Comparison of ENCODE assay signal across 8 mouse cellular contexts in the genomic region with DNA sequence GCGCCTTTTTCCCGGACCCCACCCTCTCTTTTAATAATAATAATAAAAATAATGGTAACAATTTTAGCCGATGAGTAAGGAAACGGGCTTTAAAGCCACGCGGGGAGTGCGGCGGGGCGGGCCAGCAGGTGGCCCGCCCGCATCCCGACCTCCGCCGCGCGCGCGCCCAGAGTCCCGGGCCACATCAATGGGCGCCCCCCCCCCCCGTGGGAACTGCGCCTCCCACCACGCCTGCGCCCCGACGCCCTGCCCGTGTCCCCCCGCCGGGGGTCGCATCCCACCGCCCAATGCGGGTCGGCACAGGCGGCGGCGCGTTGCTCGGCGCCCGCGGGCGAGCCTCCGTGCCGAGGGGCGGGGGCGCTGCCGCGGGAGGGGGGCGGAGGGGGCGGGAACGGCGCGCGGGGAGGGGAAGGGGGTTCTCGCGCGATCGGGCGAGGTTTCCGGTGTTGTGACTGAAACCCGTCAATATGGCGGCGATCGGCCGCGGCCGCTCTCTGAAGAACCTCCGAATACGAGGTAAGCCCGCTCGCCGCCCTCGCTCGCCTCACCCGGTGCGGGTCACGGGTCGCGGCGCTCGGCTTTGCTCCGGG. TPM values are rescaled to one million over a fixed set of nuclear protein-coding genes. Genes with fewer than 3 reads are reported as not detected.
A peak's percentile ranks its signal among the peaks of the same experiment; 100 is the strongest.
DNase-seq lines count a peak whose midpoint lies in the region; ATAC-seq and TF ChIP-seq lines count a peak whose summit lies in the region.

A gene (plus strand): TSS at position 444 of the 590 bp plus-strand sequence.

- peaks cover 7% of the 10 kb centered on the region for H3K36me3 ChIP-seq in C2C12 (ENCODE audit: control insufficient read depth, insufficient read depth)
- H3K36me3 ChIP-seq in heart, embryonic 13.5 days: no peaks in the 10 kb centered on the region
- H3K36me3 ChIP-seq in liver, embryonic 15.5 days (replicated peaks): no peaks in the 10 kb centered on the region
- H3K36me3 ChIP-seq in neural tube, embryonic 11.5 days (ENCODE audit: control insufficient read depth, insufficient read depth, low read length): no peaks in the 10 kb centered on the region
- no peaks in the 10 kb centered on the region for H3K36me3 ChIP-seq in stomach, embryonic 16.5 days (ENCODE audit: control insufficient read depth, insufficient read depth, low read length)

- peaks cover 49% of the 10 kb centered on the region for H3K79me2 ChIP-seq in C2C12 (ENCODE audit: control insufficient read depth, insufficient read depth)

- peak within 1 kb of the TSS; percentile 95 for H3ac ChIP-seq in C2C12 (ENCODE audit: control insufficient read depth, insufficient read length, low read depth)

- peak within 1 kb of the TSS; percentile 96 for H3K4me2 ChIP-seq in heart, embryonic 13.5 days
- peak within 1 kb of the TSS; percentile 82 for H3K4me2 ChIP-seq in liver, embryonic 15.5 days
- H3K4me2 ChIP-seq in neural tube, embryonic 11.5 days (ENCODE audit: low read depth): peak within 1 kb of the TSS; percentile 81
- H3K4me2 ChIP-seq in stomach, embryonic 16.5 days (ENCODE audit: low read depth, low read length): peak within 1 kb of the TSS; percentile 90

- no peaks in the 10 kb centered on the region for H3K9me3 ChIP-seq in heart, embryonic 13.5 days
- no peaks in the 10 kb centered on the region for H3K9me3 ChIP-seq in liver, embryonic 15.5 days (replicated peaks)
- H3K9me3 ChIP-seq in neural tube, embryonic 11.5 days (ENCODE audit: control insufficient read depth, low read length): no peaks in the 10 kb centered on the region
- no peaks in the 10 kb centered on the region for H3K9me3 ChIP-seq in stomach, embryonic 16.5 days (replicated peaks; ENCODE audit: control insufficient read depth, low read length)

- peak; percentile 94 for DNase-seq in kidney, postnatal 10 days
- DNase-seq in neural tube, embryonic 11.5 days (ENCODE audit: low spot score): peak; percentile 90

- H3K27ac ChIP-seq in bone marrow macrophage, adult 2 months (ENCODE audit: insufficient read depth, low read depth, low read length): 0 out of 2 replicates have a peak within 1 kb of the TSS, but pooled peaks have one; percentile 29
- peak within 1 kb of the TSS; percentile 93 for H3K27ac ChIP-seq in heart, embryonic 13.5 days (replicated peaks)
- peak within 1 kb of the TSS; percentile 97 for H3K27ac ChIP-seq in liver, embryonic 15.5 days (replicated peaks)
- H3K27ac ChIP-seq in neural tube, embryonic 11.5 days (ENCODE audit: low read depth, low read length): peak within 1 kb of the TSS; percentile 96
- peak within 1 kb of the TSS; percentile 93 for H3K27ac ChIP-seq in stomach, embryonic 16.5 days (ENCODE audit: low read length)

- H3K79me3 ChIP-seq in C2C12 (ENCODE audit: low read depth): peaks cover 39% of the 10 kb centered on the region

- TF ChIP-seq POLR2A in bone marrow macrophage, adult 2 months (IDR thresholded peaks at IDR 0.05; ENCODE audit: borderline replicate concordance, low read depth, low read length): no peak

- peak within 1 kb of the TSS; percentile 97 for H3K9ac ChIP-seq in heart, embryonic 13.5 days
- H3K9ac ChIP-seq in liver, embryonic 15.5 days: peak within 1 kb of the TSS; percentile 97
- peak within 1 kb of the TSS; percentile 92 for H3K9ac ChIP-seq in neural tube, embryonic 11.5 days (ENCODE audit: low read length)
- peak within 1 kb of the TSS; percentile 98 for H3K9ac ChIP-seq in stomach, embryonic 16.5 days (ENCODE audit: low read length)

- no peak for TF ChIP-seq CTCF in C2C12 (IDR thresholded peaks at IDR 0.05; ENCODE audit: control insufficient read depth, insufficient read depth, insufficient read length)
- TF ChIP-seq CTCF in bone marrow macrophage, adult 2 months (IDR thresholded peaks at IDR 0.05; ENCODE audit: low read depth, low read length): no peak

- peaks cover 16% of the 10 kb centered on the region for H3K4me1 ChIP-seq in bone marrow macrophage, adult 2 months (ENCODE audit: control insufficient read depth, insufficient read depth, low read length)
- peaks cover 35% of the 10 kb centered on the region for H3K4me1 ChIP-seq in heart, embryonic 13.5 days
- peaks cover 63% of the 10 kb centered on the region for H3K4me1 ChIP-seq in liver, embryonic 15.5 days (replicated peaks)
- H3K4me1 ChIP-seq in neural tube, embryonic 11.5 days (ENCODE audit: control insufficient read depth, insufficient read depth, low read length): peaks cover 8% of the 10 kb centered on the region; the same call in 1 of the 2 replicates
- peaks cover 25% of the 10 kb centered on the region; the same call in 1 of the 2 replicates for H3K4me1 ChIP-seq in stomach, embryonic 16.5 days (ENCODE audit: control insufficient read depth, insufficient read depth, low read length)

- no peaks in the 10 kb centered on the region for H3K27me3 ChIP-seq in C2C12 (ENCODE audit: control insufficient read depth, insufficient read depth, insufficient read length)
- H3K27me3 ChIP-seq in heart, embryonic 13.5 days (replicated peaks): no peaks in the 10 kb centered on the region
- H3K27me3 ChIP-seq in liver, embryonic 15.5 days: no peaks in the 10 kb centered on the region
- H3K27me3 ChIP-seq in neural tube, embryonic 11.5 days (ENCODE audit: control insufficient read depth, insufficient read depth, low read length): no peaks in the 10 kb centered on the region
- H3K27me3 ChIP-seq in stomach, embryonic 16.5 days (ENCODE audit: control insufficient read depth, insufficient read depth, low read length): no peaks in the 10 kb centered on the region

- H3K4me3 ChIP-seq in C2C12 (ENCODE audit: insufficient read depth, poor library complexity, severe bottlenecking): peak within 1 kb of the TSS; percentile 88
- peak within 1 kb of the TSS; percentile 67 for H3K4me3 ChIP-seq in bone marrow macrophage, adult 2 months (ENCODE audit: insufficient read depth, low read length)
- peak within 1 kb of the TSS; percentile 95 for H3K4me3 ChIP-seq in heart, embryonic 13.5 days
- H3K4me3 ChIP-seq in liver, embryonic 15.5 days (replicated peaks): peak within 1 kb of the TSS; percentile 96
- peak within 1 kb of the TSS; percentile 94 for H3K4me3 ChIP-seq in neural tube, embryonic 11.5 days (ENCODE audit: low read depth, low read length)
- H3K4me3 ChIP-seq in stomach, embryonic 16.5 days (replicated peaks; ENCODE audit: low read length): peak within 1 kb of the TSS; percentile 95

- ATAC-seq in erythroblast, adult 5-6 weeks (replicated peaks; ENCODE audit: low FRiP score, poor library complexity, severe bottlenecking): peak; percentile 67
- ATAC-seq in heart, embryonic 13.5 days (ENCODE audit: extremely low read depth, insufficient number of reproducible peaks, low FRiP score, low TSS enrichment): peak; percentile 75
- ATAC-seq in liver, embryonic 15.5 days (ENCODE audit: insufficient read depth): peak; percentile 73
- peak; percentile 91 for ATAC-seq in neural tube, embryonic 11.5 days (ENCODE audit: insufficient read depth, low FRiP score, low TSS enrichment)
- ATAC-seq in stomach, embryonic 16.5 days (ENCODE audit: insufficient read depth, low FRiP score): peak; percentile 84

- WGBS in heart, embryonic 13.5 days: under 1% methylated on average over 73 of the region's 82 CpGs
- under 1% methylated on average over 51 of the region's 82 CpGs for WGBS in liver, embryonic 15.5 days (ENCODE audit: insufficient replicate concordance)
- 0% methylated on average over 32 of the region's 82 CpGs for WGBS in neural tube, embryonic 11.5 days
- under 1% methylated on average over 56 of the region's 82 CpGs for WGBS in stomach, embryonic 16.5 days

TF ChIP-seq in C2C12, 6 proteins besides CTCF, POLR2A, EP300 and RAD21:
- TF ChIP-seq MYOD1 (IDR thresholded peaks at IDR 0.05; ENCODE audit: control insufficient read depth, insufficient read length, low read depth) (no peak), CEBPB (IDR thresholded peaks at IDR 0.05; ENCODE audit: low read depth) (no peak), USF1 (IDR thresholded peaks at IDR 0.05; ENCODE audit: low read depth) (no peak), MAX (IDR thresholded peaks at IDR 0.05) (no peak)

RNA-seq across cellular contexts. Expression of the gene that starts here (rescaled TPM):
- polyA plus RNA-seq in C2C12 (2012; fragmentation: generic; extraction: Trizol): 2.7 TPM
- polyA plus RNA-seq in bone marrow macrophage, adult 2 months (2012; ENCODE audit: insufficient read depth, insufficient read length, missing spikeins): 12.9 and 13.5 TPM in 2 replicates
- 50.7 and 66.9 TPM in 2 replicates for total RNA-seq in erythroblast, adult 5-6 weeks (2015; ENCODE audit: low replicate concordance)
- total RNA-seq in erythroblast, adult 5-6 weeks (2017; ENCODE audit: low replicate concordance): 116 and 118 TPM in 2 replicates
- polyA plus RNA-seq in heart, embryonic 13.5 days (2015; fragmentation: Nextera tagmentation; extraction: Ambion mirVana): 25.3 and 27.1 TPM in 2 replicates
- 17.6 and 19.3 TPM in 2 replicates for polyA plus RNA-seq in liver, embryonic 15.5 days (2015; fragmentation: Nextera tagmentation; extraction: Ambion mirVana)
- 45.4 and 53.3 TPM in 2 replicates for polyA plus RNA-seq in neural tube, embryonic 11.5 days (2014; fragmentation: Nextera tagmentation; extraction: Ambion mirVana)
- 37.1 and 41.2 TPM in 2 replicates for polyA plus RNA-seq in stomach, embryonic 16.5 days (2015; fragmentation: Nextera tagmentation; extraction: Ambion mirVana)

Comparison
In these comparisons a context has a peak if more than half of its experiments do, and no peak if none do; other contexts are left out.
1. Peak in every context shown above with its lines: DNase-seq, ATAC-seq, H3K4me3 ChIP-seq and H3K27ac ChIP-seq.
2. H3K27ac ChIP-seq: peak in every context shown above with its lines; median percentile 97 in liver, embryonic 15.5 days; 96 in neural tube, embryonic 11.5 days; 93 in heart, embryonic 13.5 days; 93 in stomach, embryonic 16.5 days; 29 in bone marrow macrophage, adult 2 months.